Mouse (Mus musculus) heart, embryonic 12.5 days (tissue): ENCODE measurements at regions not wholly inside any gene's neighbourhood (a gene's known extent, or its start where the extent isn't known, plus 50 kb on each side); places are given as distances from the start of the nearest gene placed in this dataset.

Experiments used
- ATAC-seq: fragments of 200-750 bp; cut with Nextera tagmentation; 2 replicates; pipeline ENCODE4 v1.8.0; 2017; ENCODE audit warnings: moderate TSS enrichment, moderate library complexity; ENCODE audit not compliant: insufficient number of reproducible peaks, low FRiP score
- H3K27ac ChIP-seq: fragments of 300-500 bp; sonication (generic); 2 replicates; pipeline ENCODE4 v1.5.1; 2016; ENCODE audit warnings: mild to moderate bottlenecking, moderate library complexity; ENCODE audit not compliant: poor library complexity, severe bottlenecking
- H3K27me3 ChIP-seq: fragments of 300-500 bp; sonication (generic); replicated peaks from 2 replicates; pipeline ENCODE4 v1.6.1; 2016; ENCODE audit warnings: mild to moderate bottlenecking, moderate library complexity
- H3K36me3 ChIP-seq: fragments of 300-500 bp; sonication (generic); 2 replicates; pipeline ENCODE4 v1.6.1; 2016; ENCODE audit warnings: mild to moderate bottlenecking, moderate library complexity
- H3K4me1 ChIP-seq: fragments of 300-500 bp; sonication (generic); replicated peaks from 2 replicates; pipeline ENCODE4 v1.6.1; 2016; ENCODE audit warnings: mild to moderate bottlenecking
- H3K4me2 ChIP-seq: fragments of 300-500 bp; sonication (generic); 2 replicates; pipeline ENCODE4 v1.6.1; 2016; ENCODE audit warnings: mild to moderate bottlenecking, moderate library complexity
- H3K4me3 ChIP-seq: fragments of 300-500 bp; sonication (generic); 2 replicates; pipeline ENCODE4 v1.5.1; 2016; ENCODE audit warnings: mild to moderate bottlenecking
- H3K9ac ChIP-seq: fragments of 300-500 bp; sonication (generic); 2 replicates; pipeline ENCODE4 v1.6.1; 2016; ENCODE audit warnings: mild to moderate bottlenecking, moderate library complexity
- H3K9me3 ChIP-seq: fragments of 300-500 bp; sonication (generic); replicated peaks from 2 replicates; pipeline ENCODE4 v1.6.1; 2016; ENCODE audit warnings: mild to moderate bottlenecking, moderate library complexity
- WGBS: fragments of 180-500 bp; shearing (Covaris S2); methylation state at CpG from one replicate; pipeline ENCODE4 v1.1.7; 2016; 5-methylcytosine and 5-hydroxymethylcytosine counted together

GRCm38 (mm10) chr13:107715616-107716015 lies 328.6 kb upstream of the Smim15 start:
- no peak overlapping the region for H3K27ac ChIP-seq
- no peak overlapping the region for H3K4me3 ChIP-seq
- H3K4me2 ChIP-seq = no peak overlapping the region
- ATAC-seq = no peak
- H3K9me3 ChIP-seq = no peaks in the 10 kb centered on the region
- H3K4me1 ChIP-seq = no peaks in the 10 kb centered on the region
- 75% methylated on average over 4 of the region's 4 CpGs for WGBS
- H3K36me3 ChIP-seq = no peaks in the 10 kb centered on the region
- H3K27me3 ChIP-seq = no peaks in the 10 kb centered on the region
- H3K9ac ChIP-seq = no peak overlapping the region

- H3K9me3 ChIP-seq = no peaks in the 10 kb centered on the region
- H3K9ac ChIP-seq = no peak overlapping the region
- no peaks in the 10 kb centered on the region for H3K27me3 ChIP-seq
- no peak for ATAC-seq
- WGBS = 43% methylated on average over 1 of the region's 1 CpGs
- H3K36me3 ChIP-seq = no peaks in the 10 kb centered on the region
- no peak overlapping the region for H3K4me3 ChIP-seq
- H3K27ac ChIP-seq = no peak overlapping the region
- H3K4me2 ChIP-seq = no peak overlapping the region
- H3K4me1 ChIP-seq = no peaks in the 10 kb centered on the region
Measured at GRCm38 (mm10) chr13:107714001-107714400, 330.2 kb upstream of the Smim15 start.

- H3K4me1 ChIP-seq = no peaks in the 10 kb centered on the region
- no peaks in the 10 kb centered on the region for H3K36me3 ChIP-seq
- H3K4me3 ChIP-seq = no peak overlapping the region
- H3K4me2 ChIP-seq = no peak overlapping the region
- no peaks in the 10 kb centered on the region for H3K27me3 ChIP-seq
- H3K9me3 ChIP-seq = no peaks in the 10 kb centered on the region
- H3K9ac ChIP-seq = no peak overlapping the region
- no peak overlapping the region for H3K27ac ChIP-seq
- ATAC-seq = no peak
- 65% methylated on average over 4 of the region's 4 CpGs for WGBS
Measured at GRCm38 (mm10) chr13:107711341-107711994, 332.8 kb upstream of the Smim15 start.

DNA sequence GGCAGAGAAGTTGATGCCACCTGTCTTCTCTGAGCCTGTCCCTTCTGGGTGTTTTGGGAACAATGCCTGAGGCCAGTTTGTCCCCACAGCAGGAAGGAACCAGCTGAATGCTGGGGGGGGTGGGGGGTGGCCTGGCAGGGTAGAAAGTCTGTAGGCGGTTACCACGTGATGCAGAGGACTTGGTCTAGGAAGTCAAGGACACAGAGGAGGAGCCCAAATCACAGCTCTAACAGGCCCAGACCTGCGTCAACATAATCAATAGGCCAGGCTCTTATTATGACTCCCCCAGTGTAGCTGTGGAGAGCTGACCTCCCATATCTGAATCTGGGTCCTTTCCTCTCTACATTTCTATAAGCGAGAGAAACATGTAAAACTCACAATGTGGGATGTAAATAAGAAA lies 333.9 kb upstream of the Smim15 start:
- WGBS = 81% methylated on average over 4 of the region's 4 CpGs

GRCm38 (mm10) chr13:107709828-107710227 lies 334.4 kb upstream of the Smim15 start:
- H3K4me1 ChIP-seq = no peaks in the 10 kb centered on the region
- no peaks in the 10 kb centered on the region for H3K27me3 ChIP-seq
- no peak overlapping the region for H3K4me3 ChIP-seq
- H3K9me3 ChIP-seq = no peaks in the 10 kb centered on the region
- WGBS = 67% methylated on average over 2 of the region's 2 CpGs
- no peak overlapping the region for H3K27ac ChIP-seq
- H3K9ac ChIP-seq = no peak overlapping the region
- no peak for ATAC-seq
- no peaks in the 10 kb centered on the region for H3K36me3 ChIP-seq
- no peak overlapping the region for H3K4me2 ChIP-seq

More for the DNA sequence above, 333.9 kb upstream of the Smim15 start:
- H3K36me3 ChIP-seq = no peaks in the 10 kb centered on the region
- H3K27me3 ChIP-seq = no peaks in the 10 kb centered on the region
- no peak overlapping the region for H3K4me2 ChIP-seq
- H3K27ac ChIP-seq = no peak overlapping the region
- ATAC-seq = no peak
- no peaks in the 10 kb centered on the region for H3K4me1 ChIP-seq
- H3K9me3 ChIP-seq = no peaks in the 10 kb centered on the region
- no peak overlapping the region for H3K9ac ChIP-seq
- no peak overlapping the region for H3K4me3 ChIP-seq

DNA sequence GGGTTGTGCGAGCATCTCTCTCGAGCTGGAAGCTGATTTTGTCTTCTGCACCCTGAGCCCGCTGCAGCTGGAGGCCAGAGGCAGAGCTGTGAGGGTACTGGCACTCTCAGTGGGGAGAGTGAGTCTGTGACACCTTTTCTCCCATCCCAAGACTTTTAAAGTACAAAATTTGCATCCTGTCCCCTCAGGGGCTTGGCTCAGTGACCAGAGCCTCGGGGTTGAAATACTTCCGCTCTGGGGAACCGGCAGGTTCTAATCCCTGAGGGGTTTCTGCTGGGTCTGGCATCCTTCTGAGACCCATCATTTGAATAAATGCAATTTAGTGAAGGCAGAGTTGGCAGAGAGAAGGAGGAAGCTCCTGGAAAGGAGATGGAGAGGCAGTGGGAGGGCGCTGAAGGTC lies 340.5 kb upstream of the Smim15 start:
- Histone ChIP-seq H3K36me3 (no peaks in the 10 kb centered on the region), H3K4me2 (no peak overlapping the region), H3K27ac (no peak overlapping the region), H3K4me3 (no peak overlapping the region), H3K9me3 (no peaks in the 10 kb centered on the region), H3K9ac (no peak overlapping the region), H3K27me3 (no peaks in the 10 kb centered on the region), H3K4me1 (no peaks in the 10 kb centered on the region)
- no peak for ATAC-seq
- WGBS = 44% methylated on average over 7 of the region's 7 CpGs

DNA sequence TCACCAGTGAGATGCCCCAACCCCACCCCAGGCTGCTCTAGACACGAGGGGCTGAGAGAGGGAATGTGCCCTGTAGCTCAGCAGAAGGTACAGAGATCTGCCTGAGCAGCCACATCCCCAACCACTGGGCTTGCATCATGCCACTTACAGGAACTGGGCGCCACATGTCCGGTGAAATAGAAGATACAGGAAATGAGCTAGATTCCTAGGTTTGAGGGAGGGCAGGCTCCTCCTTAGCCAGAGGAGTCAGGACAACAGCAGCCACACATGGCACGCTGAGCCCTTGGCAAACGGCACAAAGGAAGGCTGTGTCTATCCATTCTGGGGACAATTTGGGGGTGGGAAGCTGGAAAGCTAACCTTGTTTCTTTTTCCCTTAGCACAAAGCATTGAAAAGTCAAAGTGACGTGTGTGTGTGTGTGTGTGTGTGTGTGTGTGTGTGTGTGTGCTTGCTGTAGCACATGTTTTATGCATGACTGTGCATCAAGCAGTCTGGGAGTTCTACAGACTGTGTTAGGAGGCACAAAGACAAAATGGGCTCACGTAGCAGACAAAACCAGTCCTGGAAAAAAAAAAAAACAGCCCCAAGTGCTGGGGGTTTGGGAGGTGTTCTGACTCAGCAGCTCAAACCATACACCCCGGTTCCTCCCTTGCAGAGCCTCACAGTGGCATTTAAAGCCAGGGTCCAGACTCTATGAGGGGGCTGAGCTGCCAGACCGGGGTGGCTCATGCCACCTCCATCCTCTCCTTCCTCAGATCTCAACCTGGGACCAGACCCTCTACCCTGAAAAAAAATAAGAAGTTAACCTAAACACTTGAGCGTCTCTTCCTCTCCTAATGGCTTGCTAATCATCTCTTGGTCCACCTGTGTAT lies 343.7 kb upstream of the Smim15 start:
- Histone ChIP-seq H3K4me1 (no peaks in the 10 kb centered on the region), H3K27me3 (no peaks in the 10 kb centered on the region), H3K9me3 (no peaks in the 10 kb centered on the region), H3K4me3 (no peak overlapping the region), H3K36me3 (no peaks in the 10 kb centered on the region), H3K4me2 (no peak overlapping the region), H3K9ac (no peak overlapping the region), H3K27ac (no peak overlapping the region)
- 57% methylated on average over 10 of the region's 10 CpGs for WGBS
- no peak for ATAC-seq

DNA sequence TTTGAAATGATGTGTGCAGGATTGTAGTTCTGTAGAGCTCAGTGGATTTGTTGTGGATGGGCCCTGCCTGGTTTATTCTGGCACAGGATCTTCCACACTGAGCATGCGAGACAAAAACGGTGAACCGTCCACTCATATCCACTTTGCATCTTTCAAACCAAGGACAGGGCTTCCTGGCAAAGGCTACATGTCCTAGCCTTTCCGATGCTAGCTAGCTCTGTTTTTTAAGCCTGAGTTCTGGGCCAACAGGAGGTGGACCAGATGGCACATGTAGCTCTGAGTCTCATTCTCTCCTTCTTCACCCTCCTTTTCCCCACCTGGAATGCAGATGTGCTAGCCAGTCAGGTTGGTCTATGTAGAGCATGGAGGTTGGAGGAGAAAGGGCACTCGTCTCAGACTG lies 345.0 kb upstream of the Smim15 start:
- no peaks in the 10 kb centered on the region for H3K36me3 ChIP-seq
- no peak overlapping the region for H3K4me3 ChIP-seq
- no peaks in the 10 kb centered on the region for H3K9me3 ChIP-seq
- 82% methylated on average over 5 of the region's 5 CpGs for WGBS
- H3K27ac ChIP-seq = no peak overlapping the region
- no peaks in the 10 kb centered on the region for H3K27me3 ChIP-seq
- no peak overlapping the region for H3K9ac ChIP-seq
- no peaks in the 10 kb centered on the region for H3K4me1 ChIP-seq
- H3K4me2 ChIP-seq = no peak overlapping the region
- no peak for ATAC-seq

DNA sequence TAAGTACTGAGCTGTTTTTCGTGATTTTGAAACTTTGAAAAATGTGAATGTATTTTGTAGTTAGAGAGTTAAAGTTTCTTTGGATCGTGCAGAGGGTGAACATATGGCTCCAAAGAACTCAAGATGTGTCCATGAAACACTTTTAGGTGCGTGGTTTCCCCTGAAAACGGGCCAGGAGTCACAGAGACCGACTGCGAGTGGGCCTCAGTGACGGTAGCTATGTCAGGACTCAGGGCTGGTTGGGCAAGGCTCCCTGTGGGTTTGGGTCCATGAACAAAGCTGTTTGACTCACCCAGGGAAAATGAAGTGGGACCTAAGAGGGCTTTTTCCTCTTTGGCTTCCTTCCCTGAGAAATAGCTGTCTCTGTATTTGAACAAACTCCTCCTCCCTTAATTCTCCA lies 345.9 kb upstream of the Smim15 start:
- Histone ChIP-seq H3K27me3 (no peaks in the 10 kb centered on the region), H3K27ac (no peak overlapping the region), H3K9ac (no peak overlapping the region), H3K36me3 (no peaks in the 10 kb centered on the region), H3K4me2 (no peak overlapping the region), H3K9me3 (no peaks in the 10 kb centered on the region), H3K4me1 (no peaks in the 10 kb centered on the region), H3K4me3 (no peak overlapping the region)
- no peak for ATAC-seq
- 86% methylated on average over 7 of the region's 7 CpGs for WGBS

DNA sequence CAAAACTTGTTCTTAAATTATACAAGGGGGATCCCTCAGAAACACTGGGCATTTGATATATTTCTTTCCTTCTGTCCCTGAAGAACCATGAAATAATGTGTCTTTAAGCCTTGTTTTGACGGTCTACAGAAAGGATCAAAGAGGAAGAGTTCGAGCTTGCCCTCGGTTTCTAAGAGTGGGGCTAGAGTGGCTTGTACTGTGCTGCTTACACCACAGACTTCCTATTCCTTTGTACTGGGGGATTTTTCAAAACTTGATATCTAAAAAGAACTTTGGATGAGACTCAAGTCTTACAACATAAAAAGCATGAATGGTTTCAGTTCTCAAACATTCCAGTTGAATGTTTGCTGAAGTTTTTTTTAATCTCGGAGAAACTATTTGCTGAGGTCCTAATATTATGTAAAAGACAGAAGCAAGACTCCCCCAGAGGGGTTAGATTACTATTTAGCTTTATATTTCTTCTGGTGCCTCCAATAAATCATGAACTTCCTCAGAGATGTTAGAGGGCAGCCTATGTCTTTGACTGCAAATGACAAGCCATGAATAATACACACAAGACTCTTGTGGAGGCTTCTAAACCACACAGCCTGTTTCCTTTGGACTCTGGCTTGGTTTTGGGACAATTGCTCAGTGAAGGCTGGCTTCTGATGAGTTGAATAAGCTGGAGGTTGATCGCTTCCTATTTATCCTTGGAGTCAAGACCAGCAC lies 352.0 kb upstream of the Smim15 start:
- no peak for ATAC-seq
- no peak overlapping the region for H3K4me3 ChIP-seq
- 76% methylated on average over 5 of the region's 5 CpGs for WGBS
- peaks cover 7% of the 10 kb centered on the region; the same call in 1 of the 2 replicates for H3K4me1 ChIP-seq
- no peaks in the 10 kb centered on the region for H3K9me3 ChIP-seq
- H3K36me3 ChIP-seq = no peaks in the 10 kb centered on the region
- no peak overlapping the region for H3K27ac ChIP-seq
- H3K9ac ChIP-seq = no peak overlapping the region
- H3K27me3 ChIP-seq = 0 out of 2 replicates have a peak, but pooled peaks cover 2% of the 10 kb centered on the region
- H3K4me2 ChIP-seq = no peak overlapping the region

- no peak overlapping the region for H3K9ac ChIP-seq
- WGBS = 19% methylated on average over 6 of the region's 6 CpGs
- no peak for ATAC-seq
- no peak overlapping the region for H3K4me3 ChIP-seq
- peaks cover 7% of the 10 kb centered on the region; the same call in 1 of the 2 replicates for H3K4me1 ChIP-seq
- no peaks in the 10 kb centered on the region for H3K36me3 ChIP-seq
- no peaks in the 10 kb centered on the region for H3K9me3 ChIP-seq
- 0 out of 2 replicates have a peak, but pooled peaks cover 4% of the 10 kb centered on the region for H3K27me3 ChIP-seq
- no peak overlapping the region for H3K4me2 ChIP-seq
- H3K27ac ChIP-seq = no peak overlapping the region
Measured at GRCm38 (mm10) chr13:107688972-107689371, 355.3 kb upstream of the Smim15 start.
